In genomic region chrX:56537162-56537561, GRCm38 (mm10) we compare ENCODE assay signal across 9 mouse cellular contexts. TPM values are rescaled to one million over a fixed set of nuclear protein-coding genes. Genes with fewer than 3 reads are reported as not detected.
A peak's percentile ranks its signal among the peaks of the same experiment; 100 is the strongest.
DNase-seq lines count a peak whose midpoint lies in the region; ATAC-seq and TF ChIP-seq lines count a peak whose summit lies in the region.
"Had no signal": no experiment of that assay in that cellular context is flagged by ENCODE, and none has a peak within 500 bp of the region (broad histone marks: within the 10 kb centered on the region; RNA-seq: fewer than 3 reads in every experiment).

No protein-coding gene starts in this region.

- peak; percentile 43 for TF ChIP-seq RAD21 in MEL (IDR thresholded peaks at IDR 0.05; ENCODE audit: low read depth, low read length)

- no peaks in the 10 kb centered on the region for H3K36me3 ChIP-seq in MEL (ENCODE audit: control insufficient read depth in 1 of 2, insufficient read depth in 2 of 2, low read length in 2 of 2)
- no peaks in the 10 kb centered on the region for H3K36me3 ChIP-seq in forebrain, embryonic 16.5 days (ENCODE audit: control insufficient read depth, insufficient read depth)
- H3K36me3 ChIP-seq in liver, embryonic 11.5 days (ENCODE audit: control insufficient read depth, insufficient read depth, low read length) = no peaks in the 10 kb centered on the region

- WGBS in forebrain, embryonic 16.5 days = 51% methylated on average over 4 of the region's 4 CpGs
- 57% methylated on average over 4 of the region's 4 CpGs for WGBS in liver, embryonic 11.5 days

- no peaks in the 10 kb centered on the region for H3K27me3 ChIP-seq in MEL (ENCODE audit: control insufficient read depth in 1 of 2, insufficient read depth in 2 of 2, low read length in 2 of 2)
- no peaks in the 10 kb centered on the region for H3K27me3 ChIP-seq in forebrain, embryonic 16.5 days (replicated peaks; ENCODE audit: control insufficient read depth, insufficient read depth, low read length)
- no peaks in the 10 kb centered on the region for H3K27me3 ChIP-seq in liver, embryonic 11.5 days (replicated peaks; ENCODE audit: control insufficient read depth, insufficient read depth, low read length)

- no peak for TF ChIP-seq EP300 in MEL (IDR thresholded peaks at IDR 0.05; ENCODE audit: low read depth in 1 of 2, low read length in 2 of 2)

- intact Hi-C loops in heart, postnatal 14 days (cut with DNase I) = loop anchor here (10.0 kb wide), 1 partner anchor 298 kb away; no protein-coding TSS in a partner anchor
- intact Hi-C loops in heart, postnatal 25 days (cut with DNase I) = no loop called here

- H3K4me1 ChIP-seq in MEL (ENCODE audit: control insufficient read depth in 1 of 2, insufficient read depth in 2 of 2, low read length in 2 of 2) = no peaks in the 10 kb centered on the region
- H3K4me1 ChIP-seq in forebrain, embryonic 16.5 days (replicated peaks; ENCODE audit: control insufficient read depth, insufficient read depth, low read length) = no peaks in the 10 kb centered on the region
- H3K4me1 ChIP-seq in liver, embryonic 11.5 days (replicated peaks; ENCODE audit: control insufficient read depth, insufficient read depth, low read length) = no peaks in the 10 kb centered on the region

- H3K79me2 ChIP-seq in MEL (ENCODE audit: control insufficient read depth, insufficient read depth, low read length, poor library complexity) = no peaks in the 10 kb centered on the region

- H3K27ac ChIP-seq in MEL (ENCODE audit: control insufficient read depth, low read depth, low read length) = no peak overlapping the region
- no peak overlapping the region for H3K27ac ChIP-seq in forebrain, embryonic 16.5 days (ENCODE audit: low read length)
- H3K27ac ChIP-seq in liver, embryonic 11.5 days (ENCODE audit: low read depth, low read length) = no peak overlapping the region

- no peak for TF ChIP-seq POLR2A in MEL (IDR thresholded peaks at IDR 0.05; ENCODE audit: control insufficient read depth in 1 of 2, insufficient read depth in 1 of 2, low read depth in 1 of 2, low read length in 2 of 2, poor library complexity in 1 of 2)

- TF ChIP-seq CTCF in MEL (IDR thresholded peaks at IDR 0.05 in 2 of 3, conservative IDR thresholded peaks at IDR 0.05 in 1 of 3; ENCODE audit: control insufficient read depth in 1 of 3, insufficient read depth in 1 of 3, low read depth in 2 of 3, low read length in 3 of 3, poor library complexity in 1 of 3, severe bottlenecking in 1 of 3) = peak; percentile 11 to 41 (median 37); a peak in 4 of 6 replicates

- H3K4me3 ChIP-seq in MEL (ENCODE audit: control insufficient read depth in 1 of 2, insufficient read depth in 1 of 2, low read depth in 2 of 2, low read length in 2 of 2) = no peak overlapping the region
- no peak overlapping the region for H3K4me3 ChIP-seq in forebrain, embryonic 16.5 days (replicated peaks; ENCODE audit: low read length)
- H3K4me3 ChIP-seq in liver, embryonic 11.5 days (ENCODE audit: low read depth, low read length) = no peak overlapping the region

- no peak overlapping the region for H3K9ac ChIP-seq in MEL (ENCODE audit: control insufficient read depth, low read depth, low read length, poor library complexity, severe bottlenecking)
- no peak overlapping the region for H3K9ac ChIP-seq in forebrain, embryonic 16.5 days (replicated peaks; ENCODE audit: low read depth, low read length)
- no peak overlapping the region for H3K9ac ChIP-seq in liver, embryonic 11.5 days (ENCODE audit: low read depth, low read length)

- H3K4me2 ChIP-seq in forebrain, embryonic 16.5 days (ENCODE audit: low read length) = no peak overlapping the region
- no peak overlapping the region for H3K4me2 ChIP-seq in liver, embryonic 11.5 days

- ATAC-seq in forebrain, embryonic 16.5 days = 0 out of 2 replicates have a peak, but pooled peaks have one; percentile 49
- ATAC-seq in liver, embryonic 11.5 days (replicated peaks; ENCODE audit: low FRiP score) = no peak

- DNase-seq in heart, postnatal 14 days = peak; percentile 11 to 17
- DNase-seq in heart, postnatal 25 days (ENCODE audit: low spot score) = no peak
- DNase-seq in 3T3-L1 (ENCODE audit: low read depth, low spot score) (peak; percentile 44), MEL (ENCODE audit: low read depth, low spot score) (peak; percentile 16)
- DNase-seq in liver, embryonic 11.5 days (ENCODE audit: low spot score) = peak; percentile 31
- DNase-seq in thymus, postnatal 14 days = peak; percentile 15
- no peak for DNase-seq in adrenal gland, postnatal 36 days

- no peaks in the 10 kb centered on the region for H3K9me3 ChIP-seq in MEL (replicated peaks; ENCODE audit: insufficient read depth, low read length)
- no peaks in the 10 kb centered on the region for H3K9me3 ChIP-seq in forebrain, embryonic 16.5 days (ENCODE audit: control insufficient read depth, low read length)
- H3K9me3 ChIP-seq in liver, embryonic 11.5 days (ENCODE audit: control insufficient read depth, low read length) = no peaks in the 10 kb centered on the region

TF ChIP-seq in MEL, 35 proteins besides CTCF, POLR2A, EP300 and RAD21:
- TF ChIP-seq MXI1 (IDR thresholded peaks at IDR 0.05; ENCODE audit: low read depth, low read length) (no peak), ZKSCAN1 (IDR thresholded peaks at IDR 0.05; ENCODE audit: low read depth, low read length) (no peak), GABPA (IDR thresholded peaks at IDR 0.05; ENCODE audit: low read depth, low read length) (no peak), KAT2A (conservative IDR thresholded peaks at IDR 0.05; ENCODE audit: low read depth, low read length) (no peak), TBP (IDR thresholded peaks at IDR 0.05; ENCODE audit: low read depth, low read length) (no peak), ZC3H11A (IDR thresholded peaks at IDR 0.05; ENCODE audit: low read depth, low read length) (no peak), SMC3 (IDR thresholded peaks at IDR 0.05; ENCODE audit: low read depth, low read length) (peak; percentile 24; the same call in 1 of the 2 replicates), E2F4 (IDR thresholded peaks at IDR 0.05; ENCODE audit: borderline replicate concordance, low read depth, low read length) (no peak), MAX (IDR thresholded peaks at IDR 0.05; ENCODE audit: low read length) (no peak)

RNA-seq across cellular contexts. Expression of gene Gm648, which starts 12.2 kb away (rescaled TPM):
- not detected for total RNA-seq in heart, postnatal 14 days (2021)
- total RNA-seq in heart, postnatal 25 days (2021) = not detected
- total RNA-seq in MEL (2012; rRNA removed) = not detected in 2 replicates
- under 1 TPM in 1 of 2 experiments, not detected in 1; 0.08 TPM for polyA plus RNA-seq in MEL (2012; ENCODE audit: insufficient read depth in 1 of 2, insufficient read length in 2 of 2, low read depth in 1 of 2, low replicate concordance in 2 of 2, missing spikeins in 1 of 2)
- polyA plus RNA-seq in forebrain, embryonic 16.5 days (2015; fragmentation: Nextera tagmentation; extraction: Ambion mirVana) = 0.24 TPM in 1 of 2 replicates, not detected in the other
- polyA plus RNA-seq in liver, embryonic 11.5 days (2014; fragmentation: Nextera tagmentation; extraction: Ambion mirVana) = not detected in 2 replicates
- total RNA-seq in adrenal gland, postnatal 36 days (2021) = not detected
- total RNA-seq: left cerebral cortex, postnatal 36 days had no signal

RNA-seq across cellular contexts. Expression of gene Gm10477, which starts 12.6 kb away (rescaled TPM):
- total RNA-seq in heart, postnatal 14 days (2021) = not detected
- total RNA-seq in heart, postnatal 25 days (2021) = not detected
- not detected in 2 replicates for total RNA-seq in MEL (2012; rRNA removed)
- not detected for polyA plus RNA-seq in MEL (2012; ENCODE audit: insufficient read depth in 1 of 2, insufficient read length in 2 of 2, low read depth in 1 of 2, low replicate concordance in 2 of 2, missing spikeins in 1 of 2)
- polyA plus RNA-seq in forebrain, embryonic 16.5 days (2015; fragmentation: Nextera tagmentation; extraction: Ambion mirVana) = not detected in 2 replicates
- not detected in 2 replicates for polyA plus RNA-seq in liver, embryonic 11.5 days (2014; fragmentation: Nextera tagmentation; extraction: Ambion mirVana)
- not detected for total RNA-seq in adrenal gland, postnatal 36 days (2021)
- total RNA-seq: left cerebral cortex, postnatal 36 days had no signal

Comparison
In these comparisons a context has a peak if more than half of its experiments do, and no peak if none do; other contexts are left out.
1. DNase-seq: peak in heart, postnatal 14 days (2 of 2), 3T3-L1 (single experiment), MEL (single experiment), liver, embryonic 11.5 days (single experiment) and thymus, postnatal 14 days (single experiment); none in heart, postnatal 25 days (single experiment) and adrenal gland, postnatal 36 days (0 of 2).